19 mouse cellular contexts compared by ENCODE assay signal in the genomic region with DNA sequence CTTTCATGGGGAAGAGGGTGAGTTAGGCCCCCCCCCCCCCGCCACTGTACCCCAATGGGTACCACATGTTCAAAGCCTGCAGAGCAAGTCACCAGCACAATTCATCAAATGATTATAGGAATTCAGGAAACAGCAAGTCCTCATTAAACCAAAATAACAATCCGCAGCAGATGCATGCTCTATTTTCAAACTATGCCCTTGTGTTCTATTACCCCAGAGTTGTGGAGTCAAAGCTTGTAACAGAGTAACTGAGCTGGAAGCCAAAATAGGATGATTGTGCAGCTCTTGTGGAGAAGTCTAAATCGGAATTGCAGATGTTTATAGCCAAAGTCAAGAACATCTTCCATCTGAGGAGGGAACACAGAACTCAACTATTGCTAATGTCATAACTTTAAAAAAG. TPM values are rescaled to one million over a fixed set of nuclear protein-coding genes. Genes with fewer than 3 reads are reported as not detected.
"Had no signal": no experiment of that assay in that cellular context is flagged by ENCODE, and none has a peak within 500 bp of the region (broad histone marks: within the 10 kb centered on the region; RNA-seq: fewer than 3 reads in every experiment).

No protein-coding gene starts in this region.

- H3K4me1 ChIP-seq: liver, embryonic 15.5 days; midbrain, embryonic 10.5 days; neural tube, embryonic 15.5 days had no signal

- H3K27ac ChIP-seq: limb, embryonic 12.5 days; liver, embryonic 15.5 days; midbrain, embryonic 10.5 days; neural tube, embryonic 15.5 days had no signal

- DNase-seq: kidney, adult 8-10 months; kidney, postnatal 25 days; lung, adult 2 months; lung, postnatal 4 days; midbrain, embryonic 14.5 days; retina, postnatal 1 day; right cerebral cortex, postnatal 4 days; thymus, postnatal 4 days had no signal

- H3K27me3 ChIP-seq: limb, embryonic 12.5 days; liver, embryonic 15.5 days; neural tube, embryonic 15.5 days had no signal

- H3K9ac ChIP-seq: limb, embryonic 12.5 days; liver, embryonic 15.5 days; neural tube, embryonic 15.5 days had no signal

- ATAC-seq: inflammation-experienced regulatory T-cells, adult 6 months; intestine, postnatal 0 days; lung, postnatal 0 days had no signal

- H3K4me3 ChIP-seq: limb, embryonic 12.5 days; liver, embryonic 15.5 days; midbrain, embryonic 10.5 days; myocyte; neural tube, embryonic 15.5 days had no signal

- H3K9me3 ChIP-seq: limb, embryonic 12.5 days; liver, embryonic 15.5 days; midbrain, embryonic 10.5 days; neural tube, embryonic 15.5 days had no signal

- H3K4me2 ChIP-seq: limb, embryonic 12.5 days; liver, embryonic 11.5 days; liver, embryonic 15.5 days; neural tube, embryonic 15.5 days had no signal

- H3K36me3 ChIP-seq: limb, embryonic 12.5 days; liver, embryonic 15.5 days; midbrain, embryonic 10.5 days; neural tube, embryonic 15.5 days had no signal

RNA-seq across cellular contexts. Expression of gene Dpt, which starts 40.8 kb away (rescaled TPM):
- total RNA-seq: left cerebral cortex, adult 18-20 months; megakaryocyte, adult 5-6 weeks had no signal
- polyA plus RNA-seq: liver, embryonic 11.5 days; midbrain, embryonic 10.5 days; midbrain, embryonic 14.5 days had no signal
